Mouse (Mus musculus) megakaryocyte, embryonic 14.5 days (primary cell): Measurements from ENCODE around the gene Nr2c2ap.

Source experiments
- FLI1 ChIP-seq: IDR thresholded peaks from 2 replicates; pipeline ENCODE4 v1.6.1; 2012; ENCODE audit warnings: low read length, inconsistent platforms, mixed read lengths
- GATA1 ChIP-seq: IDR thresholded peaks from 3 replicates; pipeline ENCODE4 v1.6.1; 2012; ENCODE audit warnings: mixed read lengths, low read length, inconsistent platforms, borderline replicate concordance

GRCm38 (mm10) chr8:70170116-70170515 is 39.0 kb downstream of the Nr2c2ap start:
- no peak for TF ChIP-seq GATA1
- TF ChIP-seq FLI1, result no peak
